Mouse (Mus musculus) mammary gland, adult 2 months (tissue): ENCODE results near the gene Snrpa1. TPM values are rescaled to one million over a fixed set of nuclear protein-coding genes. Genes with fewer than 3 reads are reported as not detected.

Experiments
- polyA plus RNA-seq: library from polyadenylated mRNA; depleted of rRNA; stranded (reverse); fragments of >200 nt; gene quantifications from 2 replicates; pipeline ENCODE4 v1.2.3, GENCODE M21; 2012; ENCODE audit warnings: low replicate concordance; rRNA removed

The Snrpa1 gene
- polyA plus RNA-seq, result 5.3 and 7.7 TPM in 2 replicates

DNA sequence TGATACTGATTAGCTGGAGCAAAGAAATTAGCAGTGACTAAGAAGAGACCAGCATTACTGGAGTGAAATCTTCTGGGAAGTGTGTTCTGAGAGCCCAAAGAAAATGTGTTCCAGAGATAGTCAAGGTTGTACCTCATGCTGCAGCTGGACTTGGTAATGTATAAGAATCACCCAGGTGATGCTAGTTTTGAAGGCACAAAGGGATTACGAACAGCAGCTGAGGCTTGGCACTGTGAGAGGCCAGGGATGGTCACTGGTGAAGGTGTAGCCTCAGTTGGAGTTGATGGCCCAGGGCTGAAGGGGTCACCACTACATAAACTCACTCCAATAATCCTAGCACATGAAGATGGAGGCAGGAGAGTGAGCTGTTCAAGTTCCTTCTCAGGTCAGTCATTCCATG, at the start of gene Snrpa1:
Snrpa1 (plus strand) TSS at position 301 of the 400 bp plus-strand sequence.

DNA sequence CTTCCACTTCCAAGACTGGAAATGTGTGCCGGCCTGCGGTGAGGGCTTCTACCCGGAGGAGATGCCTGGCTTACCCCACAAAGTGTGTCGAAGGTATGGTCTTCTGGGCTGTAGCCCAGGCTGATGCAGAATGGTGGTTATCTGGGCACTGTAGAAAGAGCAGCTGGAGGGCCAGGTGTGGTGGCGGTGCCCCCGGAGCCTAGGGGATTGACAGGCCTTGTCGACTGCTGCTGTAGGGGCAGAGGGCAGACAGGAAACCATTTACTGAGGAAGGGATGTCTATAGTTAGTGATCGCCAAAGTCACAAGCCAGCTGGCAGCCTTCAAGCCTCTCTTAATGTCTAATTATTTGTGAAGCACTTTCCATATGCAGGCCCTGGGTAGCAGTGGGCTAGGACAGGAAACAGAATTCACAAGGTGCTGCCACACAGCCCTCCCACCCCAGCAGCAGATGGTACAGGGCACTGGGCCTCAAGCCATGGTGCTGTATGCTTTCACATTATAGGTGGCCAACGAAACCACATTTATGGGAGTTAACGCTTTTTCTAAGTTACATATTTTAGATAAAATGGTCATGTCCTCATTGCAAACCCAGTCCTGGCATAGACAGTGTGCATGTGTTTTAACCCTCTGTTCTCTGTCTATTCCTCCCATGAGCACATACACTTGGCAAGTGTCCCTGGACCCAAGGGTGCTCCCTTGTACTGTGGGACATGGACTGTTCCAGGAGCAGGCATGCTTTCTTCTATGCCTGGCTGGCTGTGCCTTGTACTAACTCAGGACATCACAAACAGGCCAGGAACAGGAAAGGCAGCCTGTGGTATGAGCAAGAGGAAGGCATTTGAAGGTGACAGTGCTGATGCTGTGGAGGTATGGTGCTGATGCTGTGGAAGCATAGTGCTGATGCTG, 15.0 kb upstream of the Snrpa1 start, which contains the start of gene Gm45213:
Gm45213 (plus strand) TSS at position 51 of the 908 bp plus-strand sequence.

DNA sequence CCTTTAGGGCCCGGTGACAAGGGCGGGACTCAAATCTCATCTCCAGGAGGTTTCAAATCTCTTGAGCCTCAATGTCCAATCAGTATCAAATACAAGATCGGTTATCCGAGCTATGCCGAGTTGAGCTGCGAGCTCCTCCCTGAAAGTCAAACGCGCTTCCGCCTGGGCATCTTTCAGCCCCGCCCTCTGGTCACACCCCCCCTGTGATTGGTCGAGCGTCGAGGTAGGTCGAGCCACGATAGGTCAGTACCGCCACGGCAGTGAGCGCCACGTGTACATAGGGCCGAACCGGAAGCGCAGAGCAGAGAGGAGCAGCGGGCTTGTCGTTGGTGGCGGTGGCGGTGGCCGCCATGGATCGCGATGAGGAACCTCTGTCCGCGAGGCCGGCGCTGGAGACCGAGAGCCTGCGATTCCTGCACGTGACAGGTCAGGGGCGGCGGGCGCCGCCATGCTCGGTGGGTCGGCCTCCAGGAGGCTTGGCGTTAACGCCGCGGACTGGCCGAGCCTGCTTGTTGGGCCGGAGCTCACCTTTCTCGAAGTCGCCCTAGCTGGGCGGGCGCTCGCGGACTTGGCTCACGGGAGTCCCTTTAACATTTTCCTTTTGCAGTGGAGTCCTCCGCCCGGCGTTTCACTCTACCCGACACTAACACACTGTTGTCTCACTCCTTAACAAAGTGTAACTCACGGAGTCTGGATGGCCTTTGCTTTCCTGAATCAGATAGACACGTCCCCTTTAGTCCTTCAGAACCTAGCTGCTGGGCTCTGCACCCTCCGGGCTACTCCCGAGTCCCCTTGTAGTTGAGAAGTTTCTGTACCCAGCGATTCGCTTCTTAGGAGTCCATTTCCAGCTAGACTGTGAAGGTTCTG, 20.8 kb downstream of the Snrpa1 start, which contains the start of gene Selenos:
Selenos (plus strand) TSS at position 286 of the 867 bp plus-strand sequence.

DNA sequence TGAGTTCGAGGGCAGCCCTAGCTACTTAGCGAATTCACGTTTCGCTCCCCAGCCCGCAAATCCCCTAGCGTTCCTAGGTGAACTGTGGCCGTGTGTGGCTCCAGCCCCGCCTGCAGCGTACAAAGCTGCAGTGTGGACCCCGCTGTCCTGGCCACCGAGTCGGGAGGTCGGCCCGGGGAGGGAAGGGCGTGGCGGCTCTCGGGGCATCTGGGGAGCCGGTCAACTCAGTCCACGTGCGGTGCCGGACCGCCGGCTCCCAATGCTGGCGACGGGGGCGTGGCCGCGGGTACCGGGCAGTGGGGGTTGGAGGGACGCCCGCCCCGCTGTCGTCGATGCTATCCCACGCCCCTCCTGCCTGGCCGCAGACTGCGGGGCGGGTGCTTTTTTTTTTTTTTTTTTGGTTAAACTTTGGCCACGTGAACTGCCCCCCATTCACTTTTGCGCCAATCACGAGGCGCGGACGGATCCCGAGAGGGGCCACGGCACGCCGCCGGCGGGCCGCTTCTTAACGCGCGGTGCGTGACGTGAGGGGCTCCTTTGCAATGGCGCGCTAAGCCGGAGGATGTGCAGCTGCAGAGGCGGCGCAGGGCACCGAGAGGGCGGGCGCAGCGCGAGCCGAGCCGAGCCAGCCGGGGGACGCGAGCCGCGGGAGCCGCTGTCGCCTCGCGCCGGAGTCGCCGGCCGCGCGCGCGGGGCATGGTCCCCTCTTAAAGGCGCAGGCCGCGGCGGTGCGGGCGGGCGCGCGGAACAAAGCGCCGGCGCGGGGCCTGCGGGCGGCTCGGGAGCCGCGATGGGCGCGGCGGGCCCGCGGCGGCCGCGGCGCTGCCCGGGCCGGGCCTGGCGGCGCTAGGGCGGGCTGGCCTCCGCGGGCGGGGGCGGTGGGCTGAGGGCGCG, 50.4 kb downstream of the Snrpa1 start, which contains the start of gene Chsy1:
Chsy1 (plus strand) TSS at position 555 of the 894 bp plus-strand sequence.

Other genes with a start within 250 kb of the Snrpa1 start
- 23.3 and 30.7 TPM in 2 replicates for gene Pcsk6, start 197.3 kb upstream of the Snrpa1 start, polyA plus RNA-seq
- gene Gm45213, start 15.4 kb upstream of the Snrpa1 start, polyA plus RNA-seq, result not detected in 2 replicates
- gene Selenos, start 20.6 kb downstream of the Snrpa1 start, polyA plus RNA-seq, result 66.0 and 110 TPM in 2 replicates
- 11.4 and 12.9 TPM in 2 replicates for gene Chsy1, start 50.5 kb downstream of the Snrpa1 start, polyA plus RNA-seq